Mouse (Mus musculus): Measurements from ENCODE around the gene Rhobtb1.

DNA sequence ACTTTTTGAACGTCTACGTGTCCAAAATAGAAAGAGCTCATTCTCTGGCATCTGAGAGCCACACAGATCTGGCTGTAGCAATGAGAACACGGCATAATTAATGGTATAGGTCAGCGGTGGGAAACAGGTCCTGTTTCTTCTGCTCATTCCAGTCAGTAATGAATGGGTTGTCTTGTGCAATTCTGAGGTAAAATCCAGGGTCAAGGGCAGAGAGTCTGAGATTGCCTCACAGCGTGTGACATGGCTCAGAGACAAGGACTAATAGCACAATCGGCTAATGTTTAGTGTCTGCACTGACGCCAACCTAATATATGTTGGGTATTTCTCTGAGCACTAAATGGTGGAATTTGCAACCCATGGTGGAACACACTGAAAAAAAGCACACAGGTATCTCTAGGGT lies 148.8 kb downstream of the Rhobtb1 start:
- TF ChIP-seq CTCF (IDR thresholded peaks at IDR 0.05; ENCODE audit: low read depth) (no peak), EP300 (IDR thresholded peaks at IDR 0.05; ENCODE audit: low read depth) (no peak)
